Mouse (Mus musculus): ENCODE measurements around the gene Ank2.

GRCm38 (mm10) chr3:127300790-127301189 is 198.4 kb downstream of the Ank2 start:
- TF ChIP-seq POLR2A (IDR thresholded peaks at IDR 0.05; ENCODE audit: borderline replicate concordance, extremely low read depth, low read depth, low read length) (no peak), CTCF (IDR thresholded peaks at IDR 0.05; ENCODE audit: insufficient read depth, low read length) (no peak)
